Mouse (Mus musculus): ENCODE results near the gene Zfand3. TPM values are rescaled to one million over a fixed set of nuclear protein-coding genes. Genes with fewer than 3 reads are reported as not detected.

The Zfand3 gene
- polyA plus RNA-seq, 1 experiment from 2014 or later, result 58.4 TPM

GRCm38 (mm10) chr17:30155411-30155925, 150.9 kb downstream of the Zfand3 start:
- Histone ChIP-seq H3K4me3 (replicated peaks; ENCODE audit: low read length) (no peak overlapping the region), H3K4me2 (ENCODE audit: low read length) (no peak overlapping the region), H3K9me3 (ENCODE audit: control insufficient read depth, low read length) (no peaks in the 10 kb centered on the region), H3K4me1 (replicated peaks; ENCODE audit: control insufficient read depth, insufficient read depth, low read length) (peaks cover 17% of the 10 kb centered on the region), H3K36me3 (ENCODE audit: control insufficient read depth, insufficient read depth) (no peaks in the 10 kb centered on the region), H3K27me3 (replicated peaks; ENCODE audit: control insufficient read depth, insufficient read depth, low read length) (no peaks in the 10 kb centered on the region), H3K9ac (replicated peaks; ENCODE audit: low read depth, low read length) (0 out of 2 replicates have a peak overlapping the region, but pooled peaks have one; percentile 20), H3K27ac (ENCODE audit: low read length) (no peak overlapping the region)
- no peak for ATAC-seq
- 58% methylated on average over 7 of the region's 7 CpGs for WGBS

GRCm38 (mm10) chr17:30158419-30159108, 154.0 kb downstream of the Zfand3 start:
- WGBS, result 54% methylated on average over 10 of the region's 10 CpGs
- H3K27ac ChIP-seq (ENCODE audit: low read length), result no peak overlapping the region
- no peaks in the 10 kb centered on the region for H3K27me3 ChIP-seq (replicated peaks; ENCODE audit: control insufficient read depth, insufficient read depth, low read length)
- H3K36me3 ChIP-seq (ENCODE audit: control insufficient read depth, insufficient read depth), result no peaks in the 10 kb centered on the region
- no peak for ATAC-seq
- H3K9me3 ChIP-seq (ENCODE audit: control insufficient read depth, low read length), result no peaks in the 10 kb centered on the region
- no peak overlapping the region for H3K4me2 ChIP-seq (ENCODE audit: low read length)
- no peak overlapping the region for H3K9ac ChIP-seq (replicated peaks; ENCODE audit: low read depth, low read length)
- peaks cover 17% of the 10 kb centered on the region for H3K4me1 ChIP-seq (replicated peaks; ENCODE audit: control insufficient read depth, insufficient read depth, low read length)
- no peak overlapping the region for H3K4me3 ChIP-seq (replicated peaks; ENCODE audit: low read length)

- H3K4me1 ChIP-seq (replicated peaks; ENCODE audit: control insufficient read depth, insufficient read depth, low read length), result peaks cover 13% of the 10 kb centered on the region
These were observed 154.8 kb downstream of the Zfand3 start for GRCm38 (mm10) chr17:30159341-30159740.

GRCm38 (mm10) chr17:30160823-30161432, 156.4 kb downstream of the Zfand3 start:
- no peaks in the 10 kb centered on the region for H3K36me3 ChIP-seq (ENCODE audit: control insufficient read depth, insufficient read depth)
- H3K9ac ChIP-seq (replicated peaks; ENCODE audit: low read depth, low read length), result no peak overlapping the region
- no peak for ATAC-seq
- no peak overlapping the region for H3K4me2 ChIP-seq (ENCODE audit: low read length)
- H3K27ac ChIP-seq (ENCODE audit: low read length), result no peak overlapping the region
- H3K4me1 ChIP-seq (replicated peaks; ENCODE audit: control insufficient read depth, insufficient read depth, low read length), result peaks cover 5% of the 10 kb centered on the region; the same call in 1 of the 2 replicates
- WGBS, result 91% methylated on average over 14 of the region's 14 CpGs
- no peak overlapping the region for H3K4me3 ChIP-seq (replicated peaks; ENCODE audit: low read length)
- no peaks in the 10 kb centered on the region for H3K27me3 ChIP-seq (replicated peaks; ENCODE audit: control insufficient read depth, insufficient read depth, low read length)
- H3K9me3 ChIP-seq (ENCODE audit: control insufficient read depth, low read length), result no peaks in the 10 kb centered on the region

More at GRCm38 (mm10) chr17:30159341-30159740, 154.8 kb downstream of the Zfand3 start:
- 80% methylated on average over 5 of the region's 5 CpGs for WGBS
- H3K4me2 ChIP-seq (ENCODE audit: low read length), result no peak overlapping the region
- no peak for ATAC-seq
- H3K27me3 ChIP-seq (replicated peaks; ENCODE audit: control insufficient read depth, insufficient read depth, low read length), result no peaks in the 10 kb centered on the region
- H3K9me3 ChIP-seq (ENCODE audit: control insufficient read depth, low read length), result no peaks in the 10 kb centered on the region
- no peak overlapping the region for H3K9ac ChIP-seq (replicated peaks; ENCODE audit: low read depth, low read length)
- no peaks in the 10 kb centered on the region for H3K36me3 ChIP-seq (ENCODE audit: control insufficient read depth, insufficient read depth)
- no peak overlapping the region for H3K4me3 ChIP-seq (replicated peaks; ENCODE audit: low read length)
- H3K27ac ChIP-seq (ENCODE audit: low read length), result no peak overlapping the region

GRCm38 (mm10) chr17:30162983-30163382, 158.4 kb downstream of the Zfand3 start:
- WGBS, result 94% methylated on average over 5 of the region's 5 CpGs
- no peak for ATAC-seq

GRCm38 (mm10) chr17:30163793-30164192, 159.3 kb downstream of the Zfand3 start:
- Histone ChIP-seq H3K9me3 (ENCODE audit: control insufficient read depth, low read length) (no peaks in the 10 kb centered on the region), H3K4me2 (ENCODE audit: low read length) (no peak overlapping the region), H3K9ac (replicated peaks; ENCODE audit: low read depth, low read length) (no peak overlapping the region), H3K27ac (ENCODE audit: low read length) (no peak overlapping the region), H3K4me1 (replicated peaks; ENCODE audit: control insufficient read depth, insufficient read depth, low read length) (peaks cover 2% of the 10 kb centered on the region; the same call in 1 of the 2 replicates), H3K27me3 (replicated peaks; ENCODE audit: control insufficient read depth, insufficient read depth, low read length) (no peaks in the 10 kb centered on the region), H3K36me3 (ENCODE audit: control insufficient read depth, insufficient read depth) (no peaks in the 10 kb centered on the region), H3K4me3 (replicated peaks; ENCODE audit: low read length) (no peak overlapping the region)
- no peak for ATAC-seq
- 91% methylated on average over 6 of the region's 6 CpGs for WGBS

More at GRCm38 (mm10) chr17:30162983-30163382, 158.4 kb downstream of the Zfand3 start:
- Histone ChIP-seq H3K27ac (ENCODE audit: low read length) (no peak overlapping the region), H3K27me3 (replicated peaks; ENCODE audit: control insufficient read depth, insufficient read depth, low read length) (no peaks in the 10 kb centered on the region), H3K36me3 (ENCODE audit: control insufficient read depth, insufficient read depth) (no peaks in the 10 kb centered on the region), H3K4me2 (ENCODE audit: low read length) (no peak overlapping the region), H3K9me3 (ENCODE audit: control insufficient read depth, low read length) (no peaks in the 10 kb centered on the region), H3K4me3 (replicated peaks; ENCODE audit: low read length) (no peak overlapping the region), H3K9ac (replicated peaks; ENCODE audit: low read depth, low read length) (no peak overlapping the region), H3K4me1 (replicated peaks; ENCODE audit: control insufficient read depth, insufficient read depth, low read length) (peaks cover 5% of the 10 kb centered on the region; the same call in 1 of the 2 replicates)

GRCm38 (mm10) chr17:30164818-30165217, 160.3 kb downstream of the Zfand3 start:
- no peaks in the 10 kb centered on the region for H3K9me3 ChIP-seq (ENCODE audit: control insufficient read depth, low read length)
- H3K27ac ChIP-seq (ENCODE audit: low read length), result no peak overlapping the region
- H3K4me1 ChIP-seq (replicated peaks; ENCODE audit: control insufficient read depth, insufficient read depth, low read length), result no peaks in the 10 kb centered on the region
- H3K4me2 ChIP-seq (ENCODE audit: low read length), result no peak overlapping the region
- no peaks in the 10 kb centered on the region for H3K36me3 ChIP-seq (ENCODE audit: control insufficient read depth, insufficient read depth)
- 59% methylated on average over 9 of the region's 9 CpGs for WGBS
- no peak for ATAC-seq
- H3K4me3 ChIP-seq (replicated peaks; ENCODE audit: low read length), result no peak overlapping the region
- H3K27me3 ChIP-seq (replicated peaks; ENCODE audit: control insufficient read depth, insufficient read depth, low read length), result no peaks in the 10 kb centered on the region
- H3K9ac ChIP-seq (replicated peaks; ENCODE audit: low read depth, low read length), result no peak overlapping the region

- H3K9me3 ChIP-seq (ENCODE audit: control insufficient read depth, low read length), result no peaks in the 10 kb centered on the region
- ATAC-seq, result no peak
- no peak overlapping the region for H3K4me2 ChIP-seq (ENCODE audit: low read length)
- H3K4me3 ChIP-seq (replicated peaks; ENCODE audit: low read length), result no peak overlapping the region
- H3K27me3 ChIP-seq (replicated peaks; ENCODE audit: control insufficient read depth, insufficient read depth, low read length), result no peaks in the 10 kb centered on the region
- peaks cover 10% of the 10 kb centered on the region for H3K4me1 ChIP-seq (replicated peaks; ENCODE audit: control insufficient read depth, insufficient read depth, low read length)
- WGBS, result 57% methylated on average over 4 of the region's 4 CpGs
- no peak overlapping the region for H3K27ac ChIP-seq (ENCODE audit: low read length)
- H3K9ac ChIP-seq (replicated peaks; ENCODE audit: low read depth, low read length), result no peak overlapping the region
- no peaks in the 10 kb centered on the region for H3K36me3 ChIP-seq (ENCODE audit: control insufficient read depth, insufficient read depth)
These were observed 172.9 kb downstream of the Zfand3 start for GRCm38 (mm10) chr17:30177435-30177834.

- no peaks in the 10 kb centered on the region for H3K36me3 ChIP-seq (ENCODE audit: control insufficient read depth, insufficient read depth)
- H3K9me3 ChIP-seq (ENCODE audit: control insufficient read depth, low read length), result no peaks in the 10 kb centered on the region
- H3K4me2 ChIP-seq (ENCODE audit: low read length), result no peak overlapping the region
- peaks cover 11% of the 10 kb centered on the region for H3K4me1 ChIP-seq (replicated peaks; ENCODE audit: control insufficient read depth, insufficient read depth, low read length)
- no peak overlapping the region for H3K4me3 ChIP-seq (replicated peaks; ENCODE audit: low read length)
- 74% methylated on average over 1 of the region's 1 CpGs for WGBS
- no peaks in the 10 kb centered on the region for H3K27me3 ChIP-seq (replicated peaks; ENCODE audit: control insufficient read depth, insufficient read depth, low read length)
- no peak for ATAC-seq
- no peak overlapping the region for H3K9ac ChIP-seq (replicated peaks; ENCODE audit: low read depth, low read length)
- H3K27ac ChIP-seq (ENCODE audit: low read length), result no peak overlapping the region
These were observed 173.9 kb downstream of the Zfand3 start for GRCm38 (mm10) chr17:30178402-30178801.
